Mouse (Mus musculus): Measurements from ENCODE around the gene Chd4.
A peak's percentile ranks its signal among the peaks of the same experiment; 100 is the strongest.

Gene Chd4

GRCm38 (mm10) chr6:125143128-125143527 is 47.3 kb downstream of the Chd4 start:
- no peak for DNase-seq (ENCODE audit: low spot score)

- no peak for DNase-seq (ENCODE audit: low spot score)
These were observed 48.1 kb downstream of the Chd4 start for GRCm38 (mm10) chr6:125143904-125144303.

- peak; percentile 98 for DNase-seq (ENCODE audit: low spot score)
These were observed 49.2 kb downstream of the Chd4 start, which contains the start of gene Iffo1 for GRCm38 (mm10) chr6:125145001-125145400. Iffo1 (plus strand) TSS chr6:125145241.

- DNase-seq (ENCODE audit: low spot score): no peak
These were observed 49.7 kb downstream of the Chd4 start for GRCm38 (mm10) chr6:125145479-125145951.

- no peak for DNase-seq (ENCODE audit: low spot score)
These were observed 50.4 kb downstream of the Chd4 start for GRCm38 (mm10) chr6:125146148-125146547.

GRCm38 (mm10) chr6:125146797-125147196 is 51.0 kb downstream of the Chd4 start:
- DNase-seq (ENCODE audit: low spot score): no peak

GRCm38 (mm10) chr6:125147329-125147728 is 51.5 kb downstream of the Chd4 start:
- DNase-seq (ENCODE audit: low spot score): no peak

- DNase-seq (ENCODE audit: low spot score): peak; percentile 26
These were observed 52.6 kb downstream of the Chd4 start for GRCm38 (mm10) chr6:125148251-125148925.

- DNase-seq (ENCODE audit: low spot score): no peak
These were observed 53.3 kb downstream of the Chd4 start for GRCm38 (mm10) chr6:125148926-125149568.

GRCm38 (mm10) chr6:125149569-125149950 is 53.8 kb downstream of the Chd4 start:
- no peak for DNase-seq (ENCODE audit: low spot score)

GRCm38 (mm10) chr6:125152212-125153017 is 56.6 kb downstream of the Chd4 start:
- no peak for DNase-seq (ENCODE audit: low spot score)

- no peak for DNase-seq (ENCODE audit: low spot score)
These were observed 57.2 kb downstream of the Chd4 start for GRCm38 (mm10) chr6:125153018-125153389.

- no peak for DNase-seq (ENCODE audit: low spot score)
These were observed 57.9 kb downstream of the Chd4 start for GRCm38 (mm10) chr6:125153682-125154081.

GRCm38 (mm10) chr6:125154550-125154949 is 58.8 kb downstream of the Chd4 start:
- DNase-seq (ENCODE audit: low spot score): peak; percentile 31

GRCm38 (mm10) chr6:125155262-125155661 is 59.5 kb downstream of the Chd4 start:
- no peak for DNase-seq (ENCODE audit: low spot score)

- no peak for DNase-seq (ENCODE audit: low spot score)
These were observed 60.7 kb downstream of the Chd4 start for GRCm38 (mm10) chr6:125156491-125156890.

- peak; percentile 80 for DNase-seq (ENCODE audit: low spot score)
These were observed 61.3 kb downstream of the Chd4 start for GRCm38 (mm10) chr6:125156903-125157614.

- no peak for DNase-seq (ENCODE audit: low spot score)
These were observed 63.2 kb downstream of the Chd4 start for GRCm38 (mm10) chr6:125158944-125159492.

- DNase-seq (ENCODE audit: low spot score): no peak
These were observed 64.2 kb downstream of the Chd4 start for GRCm38 (mm10) chr6:125159773-125160557.

GRCm38 (mm10) chr6:125160558-125160853 is 64.7 kb downstream of the Chd4 start:
- DNase-seq (ENCODE audit: low spot score): no peak
